Mouse (Mus musculus) forebrain, embryonic 12.5 days (tissue): Measurements from ENCODE around the gene Clcn2. TPM values are rescaled to one million over a fixed set of nuclear protein-coding genes. Genes with fewer than 3 reads are reported as not detected.

Source experiments
- ATAC-seq: fragments of 200-750 bp; cut with Nextera tagmentation; 2 replicates; pipeline ENCODE4 v1.8.0; 2017; ENCODE audit warnings: moderate TSS enrichment; ENCODE audit not compliant: low FRiP score
- H3K27ac ChIP-seq: fragments of 300-500 bp; sonication (generic); 2 replicates; pipeline ENCODE4 v1.5.1; 2016; ENCODE audit warnings: mild to moderate bottlenecking
- H3K27me3 ChIP-seq: fragments of 300-500 bp; sonication (generic); 2 replicates; pipeline ENCODE4 v1.6.1; 2016; ENCODE audit warnings: mild to moderate bottlenecking
- H3K36me3 ChIP-seq: fragments of 300-500 bp; sonication (generic); replicated peaks from 2 replicates; pipeline ENCODE4 v1.6.1; 2016; ENCODE audit warnings: mild to moderate bottlenecking
- H3K4me1 ChIP-seq: fragments of 300-500 bp; sonication (generic); 2 replicates; pipeline ENCODE4 v1.6.1; 2016
- H3K4me2 ChIP-seq: fragments of 300-500 bp; sonication (generic); 2 replicates; pipeline ENCODE4 v1.6.1; 2016; ENCODE audit warnings: mild to moderate bottlenecking, moderate library complexity
- H3K4me3 ChIP-seq: fragments of 300-500 bp; sonication (generic); replicated peaks from 2 replicates; pipeline ENCODE4 v1.5.1; 2016; ENCODE audit warnings: mild to moderate bottlenecking
- H3K9ac ChIP-seq: fragments of 300-500 bp; sonication (generic); 2 replicates; pipeline ENCODE4 v1.6.1; 2016; ENCODE audit warnings: mild to moderate bottlenecking
- H3K9me3 ChIP-seq: fragments of 300-500 bp; sonication (generic); 2 replicates; pipeline ENCODE4 v1.6.1; 2016
- WGBS: fragments of 180-500 bp; shearing (Covaris S2); methylation state at CpG from one replicate; pipeline ENCODE4 v1.1.7; 2016; 5-methylcytosine and 5-hydroxymethylcytosine counted together
- polyA plus RNA-seq: library from polyadenylated mRNA; unstranded; fragments of >200 nt; fragmentation: Nextera tagmentation; extraction: Ambion mirVana; gene quantifications from 2 replicates; pipeline ENCODE4 v1.2.1, GENCODE M21; 2016

The Clcn2 gene
- polyA plus RNA-seq, 1 experiment from 2014 or later: 23.5 TPM

DNA sequence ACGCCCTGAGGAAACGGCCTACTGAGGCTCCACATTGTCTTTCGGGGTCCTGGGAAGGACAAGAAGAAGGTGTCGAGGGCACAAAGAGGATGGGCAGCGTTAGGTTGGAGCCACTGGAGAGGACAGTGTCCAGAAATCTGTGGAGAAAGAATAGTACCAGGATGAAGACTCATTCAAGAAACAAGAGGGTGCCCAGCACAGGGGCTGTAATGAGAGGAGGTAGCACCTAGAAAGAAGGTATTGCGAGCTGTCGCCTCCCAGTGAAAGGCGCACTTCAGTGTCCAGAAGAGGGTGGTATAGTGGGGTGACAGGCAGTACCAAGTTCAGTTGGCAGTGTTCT, 735 bp downstream of the Clcn2 start:
- H3K9me3 ChIP-seq: no peaks in the 10 kb centered on the region
- H3K27ac ChIP-seq: peak overlapping the region; percentile 92
- H3K9ac ChIP-seq: peak overlapping the region; percentile 75
- H3K4me1 ChIP-seq: peaks cover 43% of the 10 kb centered on the region
- peak overlapping the region; percentile 86 for H3K4me2 ChIP-seq
- peak overlapping the region; percentile 65 for H3K4me3 ChIP-seq
- peaks cover 23% of the 10 kb centered on the region for H3K36me3 ChIP-seq
- no peak; the same call in 1 of the 2 replicates for ATAC-seq
- no peaks in the 10 kb centered on the region for H3K27me3 ChIP-seq
- under 1% methylated on average over 8 of the region's 8 CpGs for WGBS

DNA sequence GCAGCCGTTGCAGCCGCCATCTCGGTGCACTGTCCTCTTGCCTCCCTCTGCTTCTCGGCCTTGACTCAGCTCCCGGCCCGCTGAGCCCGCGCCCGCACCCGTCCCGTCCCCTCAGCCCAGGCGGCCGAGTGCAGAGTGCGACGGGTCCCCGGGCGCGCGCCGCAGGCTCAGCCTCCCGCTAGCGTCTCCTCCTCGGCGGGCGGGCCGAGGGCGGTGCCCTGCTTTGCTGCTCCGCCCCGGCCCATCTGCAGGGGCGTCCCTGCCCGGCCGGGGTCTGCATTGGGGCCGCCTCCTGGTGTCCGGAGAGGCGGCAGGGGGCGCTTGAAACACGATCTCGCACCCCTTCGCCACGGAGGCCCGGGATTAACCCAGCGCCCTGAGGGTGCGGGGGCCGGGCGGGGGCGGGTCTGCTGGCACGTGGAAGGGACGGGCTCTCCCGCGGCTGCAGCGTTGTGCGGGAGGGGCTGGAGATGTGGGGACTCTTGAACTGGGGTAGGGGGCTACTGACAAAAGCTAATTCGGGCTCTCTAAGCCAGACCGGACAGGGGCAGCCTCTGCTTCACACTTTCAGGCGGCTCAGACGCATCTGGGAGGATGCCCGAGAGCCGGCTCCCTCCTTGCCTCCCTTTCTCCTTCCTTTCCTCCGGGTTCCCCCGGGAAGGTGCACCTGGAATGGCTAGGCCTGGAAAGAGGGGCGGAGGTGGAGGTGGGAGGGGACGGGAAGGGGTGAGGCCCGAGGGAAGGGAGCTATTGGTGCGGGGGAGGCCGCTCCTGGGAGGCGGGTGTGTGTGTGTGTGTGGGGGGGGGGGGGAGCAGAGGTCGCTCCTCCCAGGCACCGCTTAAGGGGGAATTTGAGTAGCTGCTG, 1.3 kb downstream of the Clcn2 start:
- Histone ChIP-seq H3K4me1 (peaks cover 43% of the 10 kb centered on the region), H3K27me3 (no peaks in the 10 kb centered on the region), H3K9ac (peak overlapping the region; percentile 75), H3K9me3 (no peaks in the 10 kb centered on the region), H3K4me3 (peak overlapping the region; percentile 65), H3K27ac (peak overlapping the region; percentile 92), H3K36me3 (peaks cover 24% of the 10 kb centered on the region), H3K4me2 (peak overlapping the region; percentile 86)
- under 1% methylated on average over 61 of the region's 68 CpGs for WGBS
- peak; percentile 88 for ATAC-seq

DNA sequence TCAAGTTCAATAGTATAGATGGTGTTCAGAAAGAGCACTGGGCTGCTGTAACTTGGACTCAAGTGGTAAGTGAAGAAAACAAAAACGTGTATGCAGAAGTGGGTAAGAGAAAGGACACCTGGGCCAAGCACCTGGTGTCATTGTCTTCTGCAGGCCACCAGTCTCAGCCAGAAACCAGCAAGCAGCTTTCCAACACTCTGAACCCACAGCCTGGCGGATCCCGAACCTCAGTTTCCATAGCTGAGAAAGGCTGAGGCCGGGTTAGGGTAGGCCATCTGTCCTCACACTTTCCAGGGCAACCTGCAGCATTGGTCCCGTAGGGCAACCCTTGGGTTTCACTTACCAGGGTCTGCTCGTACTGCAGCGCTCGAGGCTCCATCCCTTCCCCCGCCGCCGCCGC, 2.0 kb downstream of the Clcn2 start:
- H3K4me1 ChIP-seq: peaks cover 43% of the 10 kb centered on the region
- no peak for ATAC-seq
- peak overlapping the region; percentile 86 for H3K4me2 ChIP-seq
- no peaks in the 10 kb centered on the region for H3K9me3 ChIP-seq
- peak overlapping the region; percentile 75 for H3K9ac ChIP-seq
- H3K4me3 ChIP-seq: peak overlapping the region; percentile 65
- no peaks in the 10 kb centered on the region for H3K27me3 ChIP-seq
- H3K27ac ChIP-seq: peak overlapping the region; percentile 92
- peaks cover 24% of the 10 kb centered on the region for H3K36me3 ChIP-seq
- WGBS: 4% methylated on average over 12 of the region's 12 CpGs

DNA sequence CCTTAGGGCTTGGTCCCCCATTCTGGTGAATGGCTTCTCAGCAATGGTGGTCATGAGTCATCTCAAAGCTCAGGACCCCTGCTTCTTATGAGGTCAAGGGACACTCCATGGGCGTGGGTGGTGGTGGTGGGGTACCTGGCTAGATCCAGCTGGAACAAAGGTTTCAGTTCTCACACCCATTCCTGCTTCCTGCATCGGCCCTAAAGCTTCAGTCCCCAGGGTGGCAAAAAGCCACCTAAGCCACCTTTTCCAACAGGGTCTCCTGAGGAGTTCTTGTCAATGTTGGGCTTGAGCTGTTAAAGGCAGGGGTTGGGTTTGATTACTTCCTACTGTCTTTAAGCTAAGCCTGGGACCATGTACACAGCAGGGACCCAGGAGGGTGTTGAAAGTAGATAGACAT, 2.4 kb downstream of the Clcn2 start:
- Histone ChIP-seq H3K9ac (peak overlapping the region; percentile 75), H3K9me3 (no peaks in the 10 kb centered on the region), H3K4me2 (peak overlapping the region; percentile 86), H3K4me3 (peak overlapping the region; percentile 65), H3K36me3 (peaks cover 20% of the 10 kb centered on the region), H3K27me3 (no peaks in the 10 kb centered on the region), H3K27ac (no peak overlapping the region), H3K4me1 (peaks cover 43% of the 10 kb centered on the region)
- no peak for ATAC-seq
- 44% methylated on average over 2 of the region's 2 CpGs for WGBS

DNA sequence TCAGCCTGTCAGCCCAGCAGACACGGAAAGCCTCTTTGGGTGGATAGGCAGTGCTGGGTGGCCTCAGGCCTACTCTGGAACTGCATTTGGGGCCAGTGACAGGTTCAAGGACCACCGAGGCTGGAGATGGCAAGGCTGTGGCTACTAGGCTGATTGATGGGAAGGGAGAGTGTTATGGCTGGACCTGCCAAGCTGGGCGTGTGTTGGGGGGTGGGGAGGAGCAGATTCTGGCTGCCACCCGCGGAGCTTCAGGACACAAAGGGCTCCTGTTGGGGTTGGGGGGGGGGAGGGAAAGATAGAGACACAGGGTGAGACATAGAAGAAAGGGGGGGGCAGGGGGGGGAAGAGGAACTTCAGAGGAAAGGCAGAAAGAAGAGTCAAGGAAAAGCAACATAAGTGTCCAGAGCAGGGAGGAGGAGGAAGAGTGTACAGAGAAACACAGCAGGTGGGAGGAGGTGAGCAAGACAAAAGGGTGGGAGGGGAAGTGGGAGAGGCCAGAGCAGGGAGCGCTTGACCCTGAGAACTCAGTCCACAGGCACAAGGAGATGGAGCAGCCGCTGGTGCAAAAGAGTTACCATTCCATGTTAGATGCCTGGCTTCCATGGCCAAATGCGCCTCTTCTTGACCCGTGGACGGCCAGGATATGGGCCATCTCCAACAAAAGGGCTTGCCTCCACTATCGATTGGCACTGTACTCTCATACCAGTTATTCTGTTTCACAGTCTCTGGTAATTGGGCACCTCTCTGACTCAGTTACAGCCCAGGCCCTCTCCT, 3.1 kb downstream of the Clcn2 start:
- no peak for ATAC-seq
- Histone ChIP-seq H3K4me3 (peak overlapping the region; percentile 65), H3K4me1 (peaks cover 43% of the 10 kb centered on the region), H3K9ac (peak overlapping the region; percentile 47; the same call in 1 of the 2 replicates), H3K4me2 (peak overlapping the region; percentile 86), H3K9me3 (no peaks in the 10 kb centered on the region), H3K27me3 (no peaks in the 10 kb centered on the region), H3K27ac (no peak overlapping the region), H3K36me3 (peaks cover 20% of the 10 kb centered on the region)
- 25% methylated on average over 11 of the region's 11 CpGs for WGBS

DNA sequence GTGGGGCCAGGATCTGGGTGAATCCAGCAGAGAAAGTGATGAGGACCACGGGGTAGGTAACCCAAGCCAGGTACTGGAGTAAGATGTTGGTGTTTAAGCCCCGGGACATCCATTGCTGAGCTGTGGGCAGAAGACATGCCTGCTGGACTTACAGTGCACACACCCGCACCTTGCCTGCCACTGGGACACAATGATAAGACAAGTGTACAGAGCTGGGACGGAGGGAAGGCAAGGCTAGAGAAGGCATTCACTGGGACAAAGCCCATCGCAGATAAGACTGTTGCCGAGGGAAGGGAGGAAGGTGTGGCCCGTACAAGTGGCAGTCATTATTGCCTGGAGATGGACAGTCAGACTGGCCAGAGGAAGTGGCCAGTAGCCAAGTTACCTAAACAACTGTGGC, 4.7 kb downstream of the Clcn2 start:
- peaks cover 31% of the 10 kb centered on the region for H3K36me3 ChIP-seq
- H3K4me1 ChIP-seq: peaks cover 33% of the 10 kb centered on the region
- H3K4me2 ChIP-seq: no peak overlapping the region
- no peak overlapping the region for H3K9ac ChIP-seq
- 88% methylated on average over 7 of the region's 7 CpGs for WGBS
- H3K27me3 ChIP-seq: no peaks in the 10 kb centered on the region
- no peak for ATAC-seq
- H3K9me3 ChIP-seq: no peaks in the 10 kb centered on the region
- no peak overlapping the region for H3K4me3 ChIP-seq
- no peak overlapping the region for H3K27ac ChIP-seq

DNA sequence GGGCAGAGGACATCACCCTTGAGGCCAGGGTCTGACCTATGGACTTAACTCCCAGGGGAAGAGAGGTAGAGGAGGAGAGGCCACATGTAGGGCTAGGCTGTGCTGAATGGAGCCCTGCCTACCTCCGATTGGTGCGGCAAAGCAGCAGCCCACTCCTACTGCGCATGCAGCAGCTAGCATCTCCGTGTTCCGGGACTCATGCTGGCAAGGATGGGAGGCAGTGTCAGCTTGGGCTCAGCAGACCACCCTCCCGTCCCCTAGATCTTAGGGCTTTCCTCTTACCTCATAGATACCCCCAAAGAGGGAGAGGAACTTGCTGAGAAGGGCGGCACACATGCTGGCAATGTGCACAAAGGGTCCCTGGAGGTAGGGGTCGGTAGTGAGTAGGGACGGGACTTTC, 5.4 kb downstream of the Clcn2 start:
- Histone ChIP-seq H3K4me3 (no peak overlapping the region), H3K9me3 (no peaks in the 10 kb centered on the region), H3K27ac (no peak overlapping the region), H3K4me2 (no peak overlapping the region), H3K36me3 (peaks cover 38% of the 10 kb centered on the region), H3K9ac (no peak overlapping the region), H3K27me3 (no peaks in the 10 kb centered on the region), H3K4me1 (peaks cover 32% of the 10 kb centered on the region)
- WGBS: 74% methylated on average over 9 of the region's 9 CpGs
- no peak for ATAC-seq

DNA sequence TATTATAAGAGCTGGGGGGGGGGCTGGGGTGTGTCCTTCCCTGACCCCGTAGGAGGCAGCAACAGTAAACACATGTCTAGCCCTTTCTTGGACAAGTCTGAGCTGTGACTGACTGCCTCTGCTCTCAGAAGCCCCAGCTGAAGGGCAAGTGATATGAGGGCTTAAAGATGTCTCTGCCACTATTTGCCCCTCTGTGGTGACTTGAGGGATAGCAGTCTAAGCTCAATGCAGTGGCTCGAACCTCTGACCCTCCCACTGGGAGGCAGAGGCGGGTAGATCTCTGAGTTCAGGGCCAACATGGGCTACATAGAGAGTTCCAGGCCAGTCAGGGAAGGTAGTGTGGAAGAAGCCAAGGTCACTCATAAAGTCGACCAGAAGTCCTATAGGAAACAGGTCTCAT, 6.7 kb downstream of the Clcn2 start:
- Histone ChIP-seq H3K36me3 (peaks cover 50% of the 10 kb centered on the region), H3K9ac (no peak overlapping the region), H3K4me2 (no peak overlapping the region), H3K4me3 (no peak overlapping the region), H3K9me3 (no peaks in the 10 kb centered on the region), H3K27ac (no peak overlapping the region), H3K4me1 (peaks cover 21% of the 10 kb centered on the region), H3K27me3 (no peaks in the 10 kb centered on the region)
- ATAC-seq: no peak
- 84% methylated on average over 4 of the region's 4 CpGs for WGBS

DNA sequence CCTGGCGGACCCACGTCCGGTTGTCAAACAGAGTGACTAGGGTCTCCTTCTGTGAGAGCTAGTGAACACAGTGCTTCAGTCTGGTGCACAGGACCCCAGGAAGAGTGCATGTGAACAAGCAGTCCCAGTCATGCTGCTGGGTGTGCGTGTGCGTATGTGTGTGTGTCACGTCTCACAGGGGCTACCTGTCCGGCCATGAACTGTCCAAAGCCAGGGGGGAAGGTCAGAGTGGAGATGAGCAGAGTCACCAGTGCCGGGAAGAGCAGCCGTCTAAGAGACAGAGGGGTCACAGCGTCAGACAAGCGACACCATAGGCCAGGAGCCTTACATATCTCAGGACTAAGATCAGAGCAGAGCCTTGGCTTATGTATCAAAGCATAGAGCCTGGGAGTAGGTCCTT, 7.2 kb downstream of the Clcn2 start:
- Histone ChIP-seq H3K4me3 (no peak overlapping the region), H3K4me1 (peaks cover 17% of the 10 kb centered on the region), H3K9me3 (no peaks in the 10 kb centered on the region), H3K9ac (no peak overlapping the region), H3K27ac (no peak overlapping the region), H3K36me3 (peaks cover 55% of the 10 kb centered on the region), H3K27me3 (no peaks in the 10 kb centered on the region), H3K4me2 (no peak overlapping the region)
- no peak for ATAC-seq
- 93% methylated on average over 11 of the region's 11 CpGs for WGBS

DNA sequence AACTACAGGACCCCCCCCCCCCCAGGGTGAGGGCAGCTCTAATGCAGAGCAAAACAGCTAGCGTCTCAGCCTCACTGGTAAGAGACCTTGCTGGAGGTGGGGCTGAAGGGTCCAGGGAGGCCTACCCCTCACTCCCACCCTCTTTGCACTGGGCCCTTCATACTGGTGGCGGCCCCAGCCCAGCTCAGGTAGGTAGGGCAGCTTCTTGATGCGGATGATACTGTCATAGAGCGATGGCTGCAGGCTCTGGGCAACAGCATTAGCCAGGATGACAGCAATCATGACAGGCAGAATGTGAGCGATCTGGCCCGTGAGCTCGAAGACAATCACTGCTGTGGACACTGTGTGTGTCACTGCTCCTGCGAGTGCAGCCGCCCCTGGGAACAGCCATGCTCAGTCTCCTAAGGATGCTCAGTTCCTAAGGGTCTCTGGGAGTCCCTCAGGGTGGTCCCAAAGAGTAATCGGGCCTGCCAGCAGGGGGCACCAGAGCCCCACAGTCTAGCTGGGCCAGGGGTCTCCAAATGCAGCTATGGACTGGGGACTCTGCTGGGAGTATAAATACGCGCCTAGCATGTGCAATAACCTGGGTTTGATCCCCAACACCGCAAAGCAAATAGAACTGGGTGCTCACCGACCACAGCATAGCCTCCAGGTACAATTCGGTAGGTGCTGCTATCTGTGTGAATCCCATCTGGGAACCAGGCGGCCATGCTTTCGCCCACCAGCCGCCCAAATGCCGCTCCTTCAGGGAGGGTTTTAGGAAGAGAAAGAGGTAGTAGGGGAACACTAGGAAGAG, 8.4 kb downstream of the Clcn2 start:
- Histone ChIP-seq H3K4me2 (no peak overlapping the region), H3K27me3 (no peaks in the 10 kb centered on the region), H3K4me3 (no peak overlapping the region), H3K4me1 (peaks cover 5% of the 10 kb centered on the region), H3K9me3 (no peaks in the 10 kb centered on the region), H3K9ac (no peak overlapping the region), H3K36me3 (peaks cover 56% of the 10 kb centered on the region), H3K27ac (no peak overlapping the region)
- peak; percentile 75 for ATAC-seq
- WGBS: 71% methylated on average over 19 of the region's 19 CpGs

DNA sequence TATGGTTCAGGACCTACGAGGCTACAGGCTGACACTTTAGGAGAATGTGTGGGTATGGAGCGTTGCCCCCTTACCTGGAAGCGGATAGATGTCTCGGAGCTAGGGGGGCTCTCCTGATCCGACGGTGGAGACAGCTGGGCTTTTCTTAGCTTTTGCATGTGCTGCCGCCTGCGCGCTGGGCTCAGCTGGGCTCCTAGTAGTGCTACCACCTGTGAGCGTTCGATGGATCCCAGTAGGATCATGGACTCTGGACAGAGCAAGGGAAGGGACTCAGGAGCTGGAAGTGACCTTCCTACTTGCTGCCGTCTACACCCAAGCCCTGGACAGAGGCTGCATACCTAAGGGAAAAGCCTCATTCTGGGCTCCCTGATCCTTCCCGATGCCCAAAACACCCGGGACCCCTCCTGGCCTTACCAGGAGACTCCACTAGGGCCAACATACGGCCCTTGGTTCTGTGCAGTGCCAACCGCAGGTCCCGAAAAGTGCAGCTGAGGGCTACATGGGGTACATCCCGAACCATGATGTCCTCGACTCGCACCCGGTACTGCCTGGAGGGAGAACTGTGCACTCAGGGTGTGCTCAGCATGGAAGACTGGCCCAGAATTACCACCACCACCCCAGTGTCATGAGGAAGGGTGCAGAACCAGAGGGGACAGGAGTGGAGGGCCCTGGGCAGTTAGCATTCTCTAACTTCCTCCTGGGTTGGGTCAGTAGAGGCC, 9.2 kb downstream of the Clcn2 start:
- WGBS: 94% methylated on average over 21 of the region's 21 CpGs
- Histone ChIP-seq H3K9me3 (no peaks in the 10 kb centered on the region), H3K4me1 (no peaks in the 10 kb centered on the region; the same call in 1 of the 2 replicates), H3K9ac (no peak overlapping the region; the same call in 1 of the 2 replicates), H3K27ac (no peak overlapping the region), H3K36me3 (peaks cover 64% of the 10 kb centered on the region), H3K4me3 (no peak overlapping the region), H3K4me2 (no peak overlapping the region), H3K27me3 (no peaks in the 10 kb centered on the region)
- ATAC-seq: peak; percentile 13
